In the genomic region with DNA sequence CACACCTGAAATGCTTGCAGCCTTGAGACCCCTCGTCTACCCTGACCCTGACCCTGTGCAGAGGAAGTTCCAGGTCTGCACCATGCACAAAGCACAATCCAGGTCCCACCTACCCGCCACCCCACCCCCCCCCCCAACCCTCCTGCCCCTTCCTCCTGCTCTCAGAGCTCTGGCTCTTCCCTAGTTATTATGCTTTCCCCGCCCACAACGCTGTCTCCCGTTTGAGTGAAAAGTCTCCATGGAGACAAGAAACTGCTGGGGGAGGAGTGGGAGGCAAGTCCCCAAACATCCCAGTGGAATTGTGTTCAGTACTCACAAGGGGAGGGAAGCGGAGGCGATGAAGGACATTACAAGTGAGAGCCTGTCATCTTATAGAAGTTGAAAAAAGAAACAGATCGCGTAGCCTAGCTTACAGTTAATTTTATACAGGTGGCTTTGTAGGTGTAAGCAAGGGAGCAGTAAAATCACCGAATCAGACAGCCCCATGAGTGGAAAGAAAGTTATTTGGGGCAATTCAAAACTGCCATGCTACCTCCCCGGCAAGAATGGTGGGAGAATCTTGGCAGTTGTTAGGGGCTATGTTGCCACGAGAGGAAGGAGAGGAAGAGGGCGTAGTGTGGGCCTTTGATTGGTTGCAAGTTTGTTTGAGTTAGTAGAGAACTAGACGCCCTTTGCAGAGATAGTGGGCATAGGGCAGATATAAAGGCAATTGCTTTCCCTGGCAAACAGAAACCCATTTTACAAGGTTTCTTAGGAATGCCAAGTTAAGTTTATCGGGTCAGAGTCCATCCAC, we compare ENCODE assay signal across 9 mouse cellular contexts. TPM values are rescaled to one million over a fixed set of nuclear protein-coding genes. Genes with fewer than 3 reads are reported as not detected.
DNase-seq lines count a peak whose midpoint lies in the region; ATAC-seq lines count a peak whose summit lies in the region.
"Had no signal": no experiment of that assay in that cellular context is flagged by ENCODE, and none has a peak within 500 bp of the region (broad histone marks: within the 10 kb centered on the region; RNA-seq: fewer than 3 reads in every experiment).

No protein-coding gene starts in this region.

- H3K36me3 ChIP-seq in neural tube, embryonic 15.5 days = no peaks in the 10 kb centered on the region

- no peak overlapping the region for H3K9ac ChIP-seq in neural tube, embryonic 15.5 days (replicated peaks)
- H3K9ac ChIP-seq: liver, embryonic 14.5 days had no signal

- H3K4me2 ChIP-seq in neural tube, embryonic 15.5 days = peak overlapping the region; percentile 44

- H3K4me1 ChIP-seq in neural tube, embryonic 15.5 days = no peaks in the 10 kb centered on the region

- 0 out of 2 replicates have a peak, but pooled peaks have one; percentile 5 for ATAC-seq in neural tube, embryonic 15.5 days (ENCODE audit: low FRiP score)
- no peak for ATAC-seq in erythroid progenitor cell, adult 5-6 weeks (replicated peaks; ENCODE audit: low FRiP score, poor library complexity, severe bottlenecking)
- no peak for ATAC-seq in monocyte, adult 5-6 weeks (replicated peaks; ENCODE audit: insufficient number of reproducible peaks, low FRiP score, low TSS enrichment, poor library complexity, severe bottlenecking)

- no peaks in the 10 kb centered on the region for H3K27me3 ChIP-seq in neural tube, embryonic 15.5 days (replicated peaks)

- no peak overlapping the region for H3K27ac ChIP-seq in neural tube, embryonic 15.5 days (replicated peaks)
- H3K27ac ChIP-seq: liver, embryonic 14.5 days had no signal

- DNase-seq in lung, postnatal 10 days = peak; percentile 6
- no peak for DNase-seq in lung, postnatal 14 days
- DNase-seq in heart, postnatal 10 days = peak; percentile 4 to 7
- DNase-seq in left cerebral cortex, adult 8-10 months (ENCODE audit: low spot score in 2 of 2) = peak; percentile 21 to 82
- DNase-seq in thymus, postnatal 0 days (ENCODE audit: low spot score) = no peak

- intact Hi-C loops in heart, postnatal 10 days (cut with DNase I) = no loop called here

- 20% methylated on average over 15 of the region's 15 CpGs for WGBS in neural tube, embryonic 15.5 days

- no peak overlapping the region for H3K4me3 ChIP-seq in neural tube, embryonic 15.5 days (replicated peaks)

- no peaks in the 10 kb centered on the region for H3K9me3 ChIP-seq in neural tube, embryonic 15.5 days (replicated peaks)

RNA-seq across cellular contexts. Expression of gene Ptprq, which starts 32.7 kb away (rescaled TPM):
- under 1 TPM in 1 of 2 experiments, not detected in 1; 0.10 TPM for total RNA-seq in heart, postnatal 10 days (2021)
- under 1 TPM in 3 of 4 experiments, not detected in 1; 0.11 to 0.25 (median 0.23) TPM for total RNA-seq in left cerebral cortex, adult 8-10 months (2022)
- polyA plus RNA-seq in neural tube, embryonic 15.5 days (2015; fragmentation: Nextera tagmentation; extraction: Ambion mirVana) = 0.15 and 0.27 TPM in 2 replicates
- 0.34 and 0.37 TPM in 2 replicates for polyA plus RNA-seq in thymus, postnatal 0 days (2015; fragmentation: Nextera tagmentation; extraction: Ambion mirVana)
- not detected in 2 replicates for total RNA-seq in erythroid progenitor cell, adult 5-6 weeks (2015; ENCODE audit: low replicate concordance)
- total RNA-seq in erythroid progenitor cell, adult 5-6 weeks (2017; ENCODE audit: low replicate concordance) = not detected in 2 replicates
- total RNA-seq in monocyte, adult 5-6 weeks (2017) = 0.19 TPM in 1 of 3 replicates, not detected in the others

Comparison
In these comparisons a context has a peak if more than half of its experiments do, and no peak if none do; other contexts are left out.
1. DNase-seq: peak in lung, postnatal 10 days (single experiment), heart, postnatal 10 days (2 of 2) and left cerebral cortex, adult 8-10 months (2 of 2); none in lung, postnatal 14 days (single experiment) and thymus, postnatal 0 days (single experiment).